Mouse (Mus musculus): ENCODE data around the gene Ankrd13a. TPM values are rescaled to one million over a fixed set of nuclear protein-coding genes. Genes with fewer than 3 reads are reported as not detected.

Ankrd13a gene
- polyA plus RNA-seq, 1 experiment from 2014 or later, result 61.8 TPM

- no peaks in the 10 kb centered on the region for H3K4me1 ChIP-seq (replicated peaks; ENCODE audit: control insufficient read depth, insufficient read depth, low read length)
- no peaks in the 10 kb centered on the region for H3K27me3 ChIP-seq (ENCODE audit: control insufficient read depth, insufficient read depth, low read length)
- no peaks in the 10 kb centered on the region for H3K36me3 ChIP-seq (ENCODE audit: control insufficient read depth, insufficient read depth, low read length)
- ATAC-seq (replicated peaks; ENCODE audit: low FRiP score) (no peak), DNase-seq (ENCODE audit: low spot score) (no peak)
- H3K9me3 ChIP-seq (ENCODE audit: control insufficient read depth, low read length), result no peaks in the 10 kb centered on the region
- no peak overlapping the region for H3K4me2 ChIP-seq (ENCODE audit: low read depth, low read length, severe bottlenecking)
- H3K27ac ChIP-seq (ENCODE audit: low read depth, low read length), result no peak overlapping the region
- H3K4me3 ChIP-seq (ENCODE audit: low read depth, low read length), result no peak overlapping the region
- H3K9ac ChIP-seq (ENCODE audit: low read length), result no peak overlapping the region
- WGBS, result 87% methylated on average over 12 of the region's 12 CpGs
Measured at GRCm38 (mm10) chr5:114783405-114784163, 9.1 kb downstream of the Ankrd13a start.

- no peaks in the 10 kb centered on the region for H3K9me3 ChIP-seq (ENCODE audit: control insufficient read depth, low read length)
- WGBS, result 84% methylated on average over 16 of the region's 16 CpGs
- ATAC-seq (replicated peaks; ENCODE audit: low FRiP score) (no peak), DNase-seq (ENCODE audit: low spot score) (no peak)
- no peaks in the 10 kb centered on the region for H3K27me3 ChIP-seq (ENCODE audit: control insufficient read depth, insufficient read depth, low read length)
- H3K36me3 ChIP-seq (ENCODE audit: control insufficient read depth, insufficient read depth, low read length), result no peaks in the 10 kb centered on the region; the same call in 1 of the 2 replicates
- H3K4me2 ChIP-seq (ENCODE audit: low read depth, low read length, severe bottlenecking), result no peak overlapping the region
- H3K4me1 ChIP-seq (replicated peaks; ENCODE audit: control insufficient read depth, insufficient read depth, low read length), result no peaks in the 10 kb centered on the region
- no peak overlapping the region for H3K27ac ChIP-seq (ENCODE audit: low read depth, low read length)
- H3K4me3 ChIP-seq (ENCODE audit: low read depth, low read length), result no peak overlapping the region
- no peak overlapping the region for H3K9ac ChIP-seq (ENCODE audit: low read length)
Measured at GRCm38 (mm10) chr5:114784622-114785165, 10.2 kb downstream of the Ankrd13a start.

- Histone ChIP-seq H3K4me3 (ENCODE audit: low read depth, low read length) (no peak overlapping the region), H3K36me3 (ENCODE audit: control insufficient read depth, insufficient read depth, low read length) (no peaks in the 10 kb centered on the region; the same call in 1 of the 2 replicates), H3K4me1 (replicated peaks; ENCODE audit: control insufficient read depth, insufficient read depth, low read length) (no peaks in the 10 kb centered on the region), H3K27me3 (ENCODE audit: control insufficient read depth, insufficient read depth, low read length) (no peaks in the 10 kb centered on the region), H3K4me2 (ENCODE audit: low read depth, low read length, severe bottlenecking) (no peak overlapping the region), H3K9ac (ENCODE audit: low read length) (no peak overlapping the region), H3K9me3 (ENCODE audit: control insufficient read depth, low read length) (no peaks in the 10 kb centered on the region), H3K27ac (ENCODE audit: low read depth, low read length) (no peak overlapping the region)
- 82% methylated on average over 5 of the region's 5 CpGs for WGBS
- no peak for ATAC-seq (replicated peaks; ENCODE audit: low FRiP score)
- DNase-seq (ENCODE audit: low spot score), result no peak
Measured at GRCm38 (mm10) chr5:114785196-114785595, 10.7 kb downstream of the Ankrd13a start.

GRCm38 (mm10) chr5:114793317-114793716 lies 18.8 kb downstream of the Ankrd13a start:
- no peak overlapping the region for H3K9ac ChIP-seq (ENCODE audit: low read length)
- H3K9me3 ChIP-seq (ENCODE audit: control insufficient read depth, low read length), result no peaks in the 10 kb centered on the region
- H3K4me1 ChIP-seq (replicated peaks; ENCODE audit: control insufficient read depth, insufficient read depth, low read length), result peaks cover 8% of the 10 kb centered on the region
- no peaks in the 10 kb centered on the region; the same call in 1 of the 2 replicates for H3K36me3 ChIP-seq (ENCODE audit: control insufficient read depth, insufficient read depth, low read length)
- no peaks in the 10 kb centered on the region for H3K27me3 ChIP-seq (ENCODE audit: control insufficient read depth, insufficient read depth, low read length)
- no peak overlapping the region for H3K4me2 ChIP-seq (ENCODE audit: low read depth, low read length, severe bottlenecking)
- no peak for DNase-seq (ENCODE audit: low spot score)
- no peak overlapping the region for H3K27ac ChIP-seq (ENCODE audit: low read depth, low read length)
- 85% methylated on average over 7 of the region's 7 CpGs for WGBS
- no peak overlapping the region for H3K4me3 ChIP-seq (ENCODE audit: low read depth, low read length)
- ATAC-seq (replicated peaks; ENCODE audit: low FRiP score), result no peak

- ATAC-seq (replicated peaks; ENCODE audit: low FRiP score) (no peak), DNase-seq (ENCODE audit: low spot score) (no peak)
- Histone ChIP-seq H3K9me3 (ENCODE audit: control insufficient read depth, low read length) (no peaks in the 10 kb centered on the region), H3K27me3 (ENCODE audit: control insufficient read depth, insufficient read depth, low read length) (no peaks in the 10 kb centered on the region), H3K9ac (ENCODE audit: low read length) (no peak overlapping the region), H3K4me1 (replicated peaks; ENCODE audit: control insufficient read depth, insufficient read depth, low read length) (peaks cover 8% of the 10 kb centered on the region), H3K36me3 (ENCODE audit: control insufficient read depth, insufficient read depth, low read length) (no peaks in the 10 kb centered on the region; the same call in 1 of the 2 replicates), H3K4me3 (ENCODE audit: low read depth, low read length) (no peak overlapping the region), H3K4me2 (ENCODE audit: low read depth, low read length, severe bottlenecking) (no peak overlapping the region), H3K27ac (ENCODE audit: low read depth, low read length) (no peak overlapping the region)
- 72% methylated on average over 4 of the region's 4 CpGs for WGBS
Measured at GRCm38 (mm10) chr5:114794609-114795008, 20.1 kb downstream of the Ankrd13a start.

- peaks cover 8% of the 10 kb centered on the region for H3K4me1 ChIP-seq (replicated peaks; ENCODE audit: control insufficient read depth, insufficient read depth, low read length)
- no peak overlapping the region for H3K4me2 ChIP-seq (ENCODE audit: low read depth, low read length, severe bottlenecking)
- WGBS, result 66% methylated on average over 9 of the region's 9 CpGs
- H3K9me3 ChIP-seq (ENCODE audit: control insufficient read depth, low read length), result no peaks in the 10 kb centered on the region
- H3K4me3 ChIP-seq (ENCODE audit: low read depth, low read length), result no peak overlapping the region
- no peaks in the 10 kb centered on the region; the same call in 1 of the 2 replicates for H3K36me3 ChIP-seq (ENCODE audit: control insufficient read depth, insufficient read depth, low read length)
- no peak for ATAC-seq (replicated peaks; ENCODE audit: low FRiP score)
- no peak overlapping the region for H3K9ac ChIP-seq (ENCODE audit: low read length)
- no peaks in the 10 kb centered on the region for H3K27me3 ChIP-seq (ENCODE audit: control insufficient read depth, insufficient read depth, low read length)
- DNase-seq (ENCODE audit: low spot score), result peak; percentile 39
- H3K27ac ChIP-seq (ENCODE audit: low read depth, low read length), result no peak overlapping the region
Measured at GRCm38 (mm10) chr5:114795231-114795630, 20.8 kb downstream of the Ankrd13a start.

- no peak overlapping the region for H3K9ac ChIP-seq (ENCODE audit: low read length)
- no peak overlapping the region for H3K27ac ChIP-seq (ENCODE audit: low read depth, low read length)
- WGBS, result 74% methylated on average over 9 of the region's 9 CpGs
- no peaks in the 10 kb centered on the region for H3K27me3 ChIP-seq (ENCODE audit: control insufficient read depth, insufficient read depth, low read length)
- no peak overlapping the region for H3K4me2 ChIP-seq (ENCODE audit: low read depth, low read length, severe bottlenecking)
- ATAC-seq (replicated peaks; ENCODE audit: low FRiP score) (no peak), DNase-seq (ENCODE audit: low spot score) (no peak)
- no peaks in the 10 kb centered on the region for H3K9me3 ChIP-seq (ENCODE audit: control insufficient read depth, low read length)
- H3K4me3 ChIP-seq (ENCODE audit: low read depth, low read length), result no peak overlapping the region
- H3K4me1 ChIP-seq (replicated peaks; ENCODE audit: control insufficient read depth, insufficient read depth, low read length), result peaks cover 8% of the 10 kb centered on the region
- H3K36me3 ChIP-seq (ENCODE audit: control insufficient read depth, insufficient read depth, low read length), result no peaks in the 10 kb centered on the region; the same call in 1 of the 2 replicates
Measured at GRCm38 (mm10) chr5:114795653-114796052, 21.2 kb downstream of the Ankrd13a start.

GRCm38 (mm10) chr5:114796299-114797012 lies 22.0 kb downstream of the Ankrd13a start:
- peak; percentile 60; the same call in 1 of the 2 replicates for ATAC-seq (replicated peaks; ENCODE audit: low FRiP score)
- WGBS, result 5% methylated on average over 40 of the region's 40 CpGs

More at GRCm38 (mm10) chr5:114796299-114797012, 22.0 kb downstream of the Ankrd13a start:
- H3K27ac ChIP-seq (ENCODE audit: low read depth, low read length), result no peak overlapping the region
- peak overlapping the region; percentile 51 for H3K4me2 ChIP-seq (ENCODE audit: low read depth, low read length, severe bottlenecking)
- no peaks in the 10 kb centered on the region for H3K27me3 ChIP-seq (ENCODE audit: control insufficient read depth, insufficient read depth, low read length)
- peaks cover 8% of the 10 kb centered on the region for H3K4me1 ChIP-seq (replicated peaks; ENCODE audit: control insufficient read depth, insufficient read depth, low read length)
- H3K36me3 ChIP-seq (ENCODE audit: control insufficient read depth, insufficient read depth, low read length), result no peaks in the 10 kb centered on the region; the same call in 1 of the 2 replicates
- H3K9me3 ChIP-seq (ENCODE audit: control insufficient read depth, low read length), result no peaks in the 10 kb centered on the region
- DNase-seq (ENCODE audit: low spot score), result peak; percentile 69
- peak overlapping the region; percentile 28 for H3K4me3 ChIP-seq (ENCODE audit: low read depth, low read length)
- peak overlapping the region; percentile 30; the same call in 1 of the 2 replicates for H3K9ac ChIP-seq (ENCODE audit: low read length)
